Mouse (Mus musculus): Measurements from ENCODE around the gene Cfhr1. TPM values are rescaled to one million over a fixed set of nuclear protein-coding genes. Genes with fewer than 3 reads are reported as not detected.

Cfhr1 gene
- polyA plus RNA-seq (2016; fragmentation: Nextera tagmentation; extraction: Ambion mirVana) = not detected in 2 replicates

- Histone ChIP-seq H3K27ac (no peak within 1 kb of the TSS), H3K27me3 (ENCODE audit: poor library complexity, severe bottlenecking) (no peaks in the 10 kb centered on the region), H3K4me1 (no peaks in the 10 kb centered on the region), H3K9me3 (no peaks in the 10 kb centered on the region), H3K36me3 (replicated peaks) (no peaks in the 10 kb centered on the region), H3K4me3 (no peak within 1 kb of the TSS)
- DNase-seq (ENCODE audit: extremely low spot score, low spot score) = no peak
- 76% methylated on average over 1 of the region's 1 CpGs for WGBS
Measured at GRCm38 (mm10) chr1:139560024-139560423, at the start of gene Cfhr1. Gene Cfhr1, minus strand, starts transcription at chr1:139560272.

GRCm38 (mm10) chr1:139551311-139551710, 8.8 kb downstream of the Cfhr1 start:
- whole genome bisulfite sequencing = 97% methylated on average over 1 of the region's 1 CpGs
- no peak for DNase-seq (ENCODE audit: extremely low spot score, low spot score)
- Histone ChIP-seq H3K27ac (no peak overlapping the region), H3K4me1 (no peaks in the 10 kb centered on the region), H3K9me3 (no peaks in the 10 kb centered on the region), H3K36me3 (replicated peaks) (no peaks in the 10 kb centered on the region), H3K27me3 (ENCODE audit: poor library complexity, severe bottlenecking) (no peaks in the 10 kb centered on the region), H3K4me3 (no peak overlapping the region)

- DNase-seq (ENCODE audit: extremely low spot score, low spot score) = no peak
- Histone ChIP-seq H3K36me3 (replicated peaks) (no peaks in the 10 kb centered on the region), H3K4me1 (no peaks in the 10 kb centered on the region), H3K27ac (no peak overlapping the region), H3K4me3 (no peak overlapping the region), H3K9me3 (no peaks in the 10 kb centered on the region), H3K27me3 (ENCODE audit: poor library complexity, severe bottlenecking) (no peaks in the 10 kb centered on the region)
- WGBS = 88% methylated on average over 1 of the region's 1 CpGs
Measured at GRCm38 (mm10) chr1:139548536-139548935, 11.5 kb downstream of the Cfhr1 start.

GRCm38 (mm10) chr1:139514556-139514955, 45.5 kb downstream of the Cfhr1 start:
- Histone ChIP-seq H3K27me3 (ENCODE audit: poor library complexity, severe bottlenecking) (no peaks in the 10 kb centered on the region), H3K36me3 (replicated peaks) (no peaks in the 10 kb centered on the region), H3K4me1 (no peaks in the 10 kb centered on the region), H3K9me3 (no peaks in the 10 kb centered on the region), H3K4me3 (no peak overlapping the region), H3K27ac (no peak overlapping the region)
- DNase-seq (ENCODE audit: extremely low spot score, low spot score) = no peak
- WGBS = 95% methylated on average over 12 of the region's 12 CpGs

GRCm38 (mm10) chr1:139501258-139501752, 58.8 kb downstream of the Cfhr1 start, which contains the start of gene F13b:
Gene F13b, plus strand, starts transcription at chr1:139501702.
- Histone ChIP-seq H3K27ac (no peak within 1 kb of the TSS), H3K27me3 (ENCODE audit: poor library complexity, severe bottlenecking) (no peaks in the 10 kb centered on the region), H3K4me3 (no peak within 1 kb of the TSS), H3K9me3 (no peaks in the 10 kb centered on the region), H3K4me1 (no peaks in the 10 kb centered on the region), H3K36me3 (replicated peaks) (no peaks in the 10 kb centered on the region)
- no peak for DNase-seq (ENCODE audit: extremely low spot score, low spot score)
- WGBS = 93% methylated on average over 3 of the region's 3 CpGs

GRCm38 (mm10) chr1:139499751-139500150, 60.3 kb downstream of the Cfhr1 start:
- Histone ChIP-seq H3K27me3 (ENCODE audit: poor library complexity, severe bottlenecking) (no peaks in the 10 kb centered on the region), H3K36me3 (replicated peaks) (peaks cover 15% of the 10 kb centered on the region), H3K4me3 (no peak overlapping the region), H3K9me3 (no peaks in the 10 kb centered on the region), H3K4me1 (no peaks in the 10 kb centered on the region), H3K27ac (no peak overlapping the region)
- DNase-seq (ENCODE audit: extremely low spot score, low spot score) = no peak

Other genes with a start within 250 kb of the Cfhr1 start
- 0.73 and 1.0 TPM in 2 replicates for gene Crb1, start 183.2 kb downstream of the Cfhr1 start, polyA plus RNA-seq (2016; fragmentation: Nextera tagmentation; extraction: Ambion mirVana)
- gene Zbtb41, start 138.0 kb downstream of the Cfhr1 start, polyA plus RNA-seq (2016; fragmentation: Nextera tagmentation; extraction: Ambion mirVana) = 10.6 and 12.0 TPM in 2 replicates
- gene Aspm, start 105.5 kb downstream of the Cfhr1 start, polyA plus RNA-seq (2016; fragmentation: Nextera tagmentation; extraction: Ambion mirVana) = 22.8 and 24.7 TPM in 2 replicates
- gene F13b, start 58.6 kb downstream of the Cfhr1 start, polyA plus RNA-seq (2016; fragmentation: Nextera tagmentation; extraction: Ambion mirVana) = not detected in 2 replicates
- not detected in 2 replicates for gene Gm4788, start 221.0 kb upstream of the Cfhr1 start, polyA plus RNA-seq (2016; fragmentation: Nextera tagmentation; extraction: Ambion mirVana)